Mouse (Mus musculus): ENCODE results near the gene Rnls. TPM values are rescaled to one million over a fixed set of nuclear protein-coding genes. Genes with fewer than 3 reads are reported as not detected.
A peak's percentile ranks its signal among the peaks of the same experiment; 100 is the strongest.

Gene Rnls
- polyA plus RNA-seq, 1 experiment from 2014 or later, result 6.3 TPM

DNA sequence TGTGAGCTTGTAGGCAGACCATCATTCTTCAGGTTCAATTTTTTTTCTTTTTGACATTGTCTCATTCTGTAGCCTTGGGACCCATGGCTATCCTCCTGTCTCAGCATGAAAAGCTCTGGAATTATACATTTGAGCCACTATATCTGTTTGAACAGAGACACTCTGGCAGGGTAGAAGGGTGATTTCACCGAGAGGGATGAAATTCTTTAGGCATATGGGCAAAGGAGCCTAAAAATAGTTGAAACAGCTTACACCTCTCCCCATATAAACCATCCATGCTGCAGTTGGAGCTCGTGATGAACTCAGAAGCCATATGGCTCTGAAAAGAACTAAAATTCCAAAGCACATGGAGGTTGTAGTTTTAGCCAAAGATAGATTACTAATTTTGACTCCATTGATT is 151.7 kb downstream of the Rnls start:
- no peak for ATAC-seq (ENCODE audit: insufficient read depth, low FRiP score)
- no peak overlapping the region for H3K4me3 ChIP-seq (replicated peaks; ENCODE audit: low read length)
- no peaks in the 10 kb centered on the region for H3K27me3 ChIP-seq (ENCODE audit: control insufficient read depth, insufficient read depth, low read length)
- no peak overlapping the region for H3K4me2 ChIP-seq (ENCODE audit: low read depth, low read length)
- no peak overlapping the region for H3K9ac ChIP-seq (ENCODE audit: low read length)
- H3K27ac ChIP-seq (ENCODE audit: low read length), result no peak overlapping the region
- WGBS, result 79% methylated on average over 2 of the region's 2 CpGs
- H3K9me3 ChIP-seq (replicated peaks; ENCODE audit: control insufficient read depth, low read length), result no peaks in the 10 kb centered on the region
- H3K36me3 ChIP-seq (ENCODE audit: control insufficient read depth, insufficient read depth, low read length), result no peaks in the 10 kb centered on the region
- H3K4me1 ChIP-seq (ENCODE audit: control insufficient read depth, insufficient read depth, low read length), result no peaks in the 10 kb centered on the region

GRCm38 (mm10) chr19:33232902-33233301 is 159.2 kb downstream of the Rnls start:
- Histone ChIP-seq H3K36me3 (ENCODE audit: control insufficient read depth, insufficient read depth, low read length) (no peaks in the 10 kb centered on the region), H3K27me3 (ENCODE audit: control insufficient read depth, insufficient read depth, low read length) (no peaks in the 10 kb centered on the region), H3K9me3 (replicated peaks; ENCODE audit: control insufficient read depth, low read length) (no peaks in the 10 kb centered on the region), H3K4me3 (replicated peaks; ENCODE audit: low read length) (no peak overlapping the region), H3K9ac (ENCODE audit: low read length) (no peak overlapping the region), H3K4me1 (ENCODE audit: control insufficient read depth, insufficient read depth, low read length) (no peaks in the 10 kb centered on the region; the same call in 1 of the 2 replicates), H3K27ac (ENCODE audit: low read length) (no peak overlapping the region), H3K4me2 (ENCODE audit: low read depth, low read length) (no peak overlapping the region)
- no peak for ATAC-seq (ENCODE audit: insufficient read depth, low FRiP score)
- WGBS, result 77% methylated on average over 3 of the region's 3 CpGs

DNA sequence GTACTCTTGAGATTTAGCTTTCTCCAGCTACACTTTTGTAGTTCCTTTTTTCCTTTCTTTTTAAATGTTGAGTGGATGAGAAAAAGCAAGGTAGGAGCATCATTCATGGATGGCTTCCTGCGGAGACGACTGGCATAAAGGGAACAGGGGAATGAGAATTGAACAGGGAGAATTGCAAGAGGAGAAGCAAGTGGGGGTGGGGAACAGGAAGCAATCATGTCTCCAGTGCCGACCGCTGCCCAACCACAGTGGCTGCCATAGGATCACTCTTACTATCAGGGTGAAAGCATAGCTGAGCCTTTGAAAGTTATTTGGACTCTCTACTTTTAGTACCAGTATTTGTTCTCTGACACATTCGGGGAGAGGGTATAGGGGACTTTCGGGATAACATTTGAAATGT is 160.8 kb downstream of the Rnls start:
- no peaks in the 10 kb centered on the region for H3K27me3 ChIP-seq (ENCODE audit: control insufficient read depth, insufficient read depth, low read length)
- no peaks in the 10 kb centered on the region for H3K9me3 ChIP-seq (replicated peaks; ENCODE audit: control insufficient read depth, low read length)
- no peak overlapping the region for H3K9ac ChIP-seq (ENCODE audit: low read length)
- no peaks in the 10 kb centered on the region for H3K36me3 ChIP-seq (ENCODE audit: control insufficient read depth, insufficient read depth, low read length)
- no peak overlapping the region for H3K4me3 ChIP-seq (replicated peaks; ENCODE audit: low read length)
- H3K4me2 ChIP-seq (ENCODE audit: low read depth, low read length), result no peak overlapping the region
- no peak for ATAC-seq (ENCODE audit: insufficient read depth, low FRiP score)
- no peaks in the 10 kb centered on the region; the same call in 1 of the 2 replicates for H3K4me1 ChIP-seq (ENCODE audit: control insufficient read depth, insufficient read depth, low read length)
- WGBS, result 61% methylated on average over 6 of the region's 6 CpGs
- H3K27ac ChIP-seq (ENCODE audit: low read length), result no peak overlapping the region

DNA sequence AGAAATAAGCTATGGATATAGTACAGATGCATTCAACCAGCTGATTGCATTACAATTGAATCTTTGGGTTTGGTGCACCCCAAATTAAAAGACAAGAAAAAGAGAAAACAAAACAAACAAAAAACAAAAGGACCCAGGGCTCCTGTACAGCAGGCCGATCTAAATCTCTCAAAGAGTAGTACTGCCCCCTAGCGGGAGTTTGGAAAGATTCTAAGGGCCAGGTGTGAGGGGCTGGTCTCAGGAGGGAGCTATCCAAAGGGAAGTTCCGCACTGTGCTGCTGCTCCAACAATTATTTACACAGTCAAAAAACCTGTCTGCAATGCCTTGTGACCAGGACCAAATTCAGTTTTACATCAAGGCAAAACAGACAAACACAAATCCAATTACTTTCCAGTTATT is 165.1 kb downstream of the Rnls start:
- peak; percentile 67 for ATAC-seq (ENCODE audit: insufficient read depth, low FRiP score)
- Histone ChIP-seq H3K27me3 (ENCODE audit: control insufficient read depth, insufficient read depth, low read length) (no peaks in the 10 kb centered on the region), H3K4me1 (ENCODE audit: control insufficient read depth, insufficient read depth, low read length) (peaks cover 21% of the 10 kb centered on the region), H3K36me3 (ENCODE audit: control insufficient read depth, insufficient read depth, low read length) (no peaks in the 10 kb centered on the region), H3K9me3 (replicated peaks; ENCODE audit: control insufficient read depth, low read length) (no peaks in the 10 kb centered on the region), H3K9ac (ENCODE audit: low read length) (no peak overlapping the region), H3K4me2 (ENCODE audit: low read depth, low read length) (no peak overlapping the region), H3K27ac (ENCODE audit: low read length) (no peak overlapping the region), H3K4me3 (replicated peaks; ENCODE audit: low read length) (no peak overlapping the region)
- WGBS, result 0% methylated on average over 3 of the region's 3 CpGs

GRCm38 (mm10) chr19:33225858-33226705 is 166.0 kb downstream of the Rnls start:
- H3K36me3 ChIP-seq (ENCODE audit: control insufficient read depth, insufficient read depth, low read length), result no peaks in the 10 kb centered on the region
- H3K9ac ChIP-seq (ENCODE audit: low read length), result no peak overlapping the region
- 62% methylated on average over 5 of the region's 5 CpGs for WGBS
- no peak for ATAC-seq (ENCODE audit: insufficient read depth, low FRiP score)
- H3K4me2 ChIP-seq (ENCODE audit: low read depth, low read length), result no peak overlapping the region
- H3K4me1 ChIP-seq (ENCODE audit: control insufficient read depth, insufficient read depth, low read length), result peaks cover 21% of the 10 kb centered on the region
- H3K9me3 ChIP-seq (replicated peaks; ENCODE audit: control insufficient read depth, low read length), result no peaks in the 10 kb centered on the region
- H3K4me3 ChIP-seq (replicated peaks; ENCODE audit: low read length), result no peak overlapping the region
- H3K27me3 ChIP-seq (ENCODE audit: control insufficient read depth, insufficient read depth, low read length), result no peaks in the 10 kb centered on the region
- no peak overlapping the region for H3K27ac ChIP-seq (ENCODE audit: low read length)

GRCm38 (mm10) chr19:33225002-33225376 is 167.1 kb downstream of the Rnls start:
- ATAC-seq (ENCODE audit: insufficient read depth, low FRiP score), result no peak
- H3K4me1 ChIP-seq (ENCODE audit: control insufficient read depth, insufficient read depth, low read length), result peaks cover 21% of the 10 kb centered on the region
- no peaks in the 10 kb centered on the region for H3K9me3 ChIP-seq (replicated peaks; ENCODE audit: control insufficient read depth, low read length)
- no peak overlapping the region for H3K4me2 ChIP-seq (ENCODE audit: low read depth, low read length)
- no peak overlapping the region for H3K4me3 ChIP-seq (replicated peaks; ENCODE audit: low read length)
- no peaks in the 10 kb centered on the region for H3K36me3 ChIP-seq (ENCODE audit: control insufficient read depth, insufficient read depth, low read length)
- H3K27me3 ChIP-seq (ENCODE audit: control insufficient read depth, insufficient read depth, low read length), result no peaks in the 10 kb centered on the region
- H3K27ac ChIP-seq (ENCODE audit: low read length), result 0 out of 2 replicates have a peak overlapping the region, but pooled peaks have one; percentile 1
- no peak overlapping the region for H3K9ac ChIP-seq (ENCODE audit: low read length)
- 70% methylated on average over 9 of the region's 9 CpGs for WGBS

DNA sequence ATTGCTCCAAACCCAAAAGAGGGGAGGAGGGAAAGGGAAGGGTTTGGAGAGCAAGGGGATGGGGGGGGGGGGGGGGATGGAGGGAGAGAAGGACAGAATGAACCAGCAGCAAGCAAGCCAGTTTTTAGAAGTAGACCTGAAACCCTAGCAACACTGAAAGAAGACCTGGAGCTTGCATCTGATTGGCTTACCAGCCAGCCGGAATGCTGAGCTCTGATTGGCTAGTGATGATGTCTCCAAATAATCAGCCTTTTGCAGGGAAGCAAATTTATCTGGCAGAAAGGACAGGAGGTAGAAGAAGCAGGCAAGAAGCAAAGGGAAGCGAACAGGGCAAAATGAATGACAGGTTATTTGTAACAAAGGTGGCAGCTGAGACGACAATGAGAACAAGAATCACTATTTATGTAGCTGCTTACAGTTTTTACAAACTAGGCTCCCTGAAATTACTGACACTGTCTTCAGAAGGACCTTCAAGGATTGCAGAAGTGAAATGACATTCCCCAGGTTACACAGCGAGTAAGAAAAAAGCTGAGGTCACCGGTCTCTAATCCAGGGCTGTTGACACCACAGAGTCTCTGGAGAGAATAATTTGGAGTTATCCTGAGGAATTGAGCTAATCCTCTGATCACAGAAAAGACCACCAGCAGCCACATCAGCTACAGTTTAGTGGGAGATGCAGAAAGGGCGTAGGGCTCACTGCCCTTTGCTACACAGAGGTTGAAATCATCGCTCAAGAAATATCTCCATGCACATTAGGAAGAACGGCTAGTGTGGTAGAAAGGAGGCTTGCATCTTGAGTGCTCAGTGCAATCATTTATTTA is 167.7 kb downstream of the Rnls start:
- ATAC-seq (ENCODE audit: insufficient read depth, low FRiP score), result peak; percentile 45; the same call in 1 of the 2 replicates
- peak overlapping the region; percentile 22 for H3K4me2 ChIP-seq (ENCODE audit: low read depth, low read length)

GRCm38 (mm10) chr19:33223766-33224165 is 168.3 kb downstream of the Rnls start:
- no peaks in the 10 kb centered on the region for H3K9me3 ChIP-seq (replicated peaks; ENCODE audit: control insufficient read depth, low read length)
- peaks cover 21% of the 10 kb centered on the region for H3K4me1 ChIP-seq (ENCODE audit: control insufficient read depth, insufficient read depth, low read length)
- no peaks in the 10 kb centered on the region for H3K36me3 ChIP-seq (ENCODE audit: control insufficient read depth, insufficient read depth, low read length)
- H3K27me3 ChIP-seq (ENCODE audit: control insufficient read depth, insufficient read depth, low read length), result no peaks in the 10 kb centered on the region
- no peak overlapping the region for H3K9ac ChIP-seq (ENCODE audit: low read length)
- peak overlapping the region; percentile 22 for H3K4me2 ChIP-seq (ENCODE audit: low read depth, low read length)
- no peak overlapping the region for H3K4me3 ChIP-seq (replicated peaks; ENCODE audit: low read length)
- ATAC-seq (ENCODE audit: insufficient read depth, low FRiP score), result no peak
- peak overlapping the region; percentile 69 for H3K27ac ChIP-seq (ENCODE audit: low read length)
- WGBS, result 38% methylated on average over 5 of the region's 5 CpGs

More for the DNA sequence above, 167.7 kb downstream of the Rnls start:
- no peaks in the 10 kb centered on the region for H3K27me3 ChIP-seq (ENCODE audit: control insufficient read depth, insufficient read depth, low read length)
- H3K9ac ChIP-seq (ENCODE audit: low read length), result no peak overlapping the region
- no peak overlapping the region for H3K4me3 ChIP-seq (replicated peaks; ENCODE audit: low read length)
- no peaks in the 10 kb centered on the region for H3K9me3 ChIP-seq (replicated peaks; ENCODE audit: control insufficient read depth, low read length)
- 0 out of 2 replicates have a peak overlapping the region, but pooled peaks have one; percentile 1 for H3K27ac ChIP-seq (ENCODE audit: low read length)
- H3K36me3 ChIP-seq (ENCODE audit: control insufficient read depth, insufficient read depth, low read length), result no peaks in the 10 kb centered on the region
- peaks cover 21% of the 10 kb centered on the region for H3K4me1 ChIP-seq (ENCODE audit: control insufficient read depth, insufficient read depth, low read length)
- 52% methylated on average over 8 of the region's 8 CpGs for WGBS

DNA sequence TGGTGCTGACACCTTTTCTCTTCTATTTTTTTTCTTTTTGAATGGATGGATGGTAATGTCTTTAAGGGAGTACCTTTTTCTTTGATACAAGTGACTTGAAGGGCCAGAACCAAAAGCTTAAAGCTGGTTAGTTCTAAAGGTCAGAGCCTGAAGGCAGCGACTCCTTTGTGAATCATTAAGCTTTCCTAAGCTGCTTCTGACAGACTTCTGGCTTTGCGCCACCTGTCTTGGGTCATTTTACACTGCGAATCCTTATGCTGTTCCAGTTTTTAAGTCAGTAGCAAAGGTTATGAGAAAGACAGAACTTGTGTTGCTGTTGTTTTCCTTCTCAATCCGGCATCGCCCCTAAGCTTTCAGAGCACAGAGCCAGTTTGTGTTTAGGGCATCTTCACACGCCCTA is 168.8 kb downstream of the Rnls start:
- H3K4me2 ChIP-seq (ENCODE audit: low read depth, low read length), result no peak overlapping the region

More for the DNA sequence above, 168.8 kb downstream of the Rnls start:
- H3K4me3 ChIP-seq (replicated peaks; ENCODE audit: low read length), result no peak overlapping the region
- H3K9ac ChIP-seq (ENCODE audit: low read length), result no peak overlapping the region
- peaks cover 21% of the 10 kb centered on the region for H3K4me1 ChIP-seq (ENCODE audit: control insufficient read depth, insufficient read depth, low read length)
- H3K27me3 ChIP-seq (ENCODE audit: control insufficient read depth, insufficient read depth, low read length), result no peaks in the 10 kb centered on the region
- WGBS, result 46% methylated on average over 6 of the region's 6 CpGs
- H3K9me3 ChIP-seq (replicated peaks; ENCODE audit: control insufficient read depth, low read length), result no peaks in the 10 kb centered on the region
- no peak for ATAC-seq (ENCODE audit: insufficient read depth, low FRiP score)
- H3K36me3 ChIP-seq (ENCODE audit: control insufficient read depth, insufficient read depth, low read length), result no peaks in the 10 kb centered on the region
- H3K27ac ChIP-seq (ENCODE audit: low read length), result peak overlapping the region; percentile 69
